ENCODE assay signal across 13 mouse cellular contexts in genomic region chr1:174643431-174644010, GRCm38 (mm10).
"Had no signal": no experiment of that assay in that cellular context is flagged by ENCODE, and none has a peak within 500 bp of the region (broad histone marks: within the 10 kb centered on the region; RNA-seq: fewer than 3 reads in every experiment).

No protein-coding gene starts in this region.

- H3K4me1 ChIP-seq: limb, embryonic 13.5 days; midbrain, embryonic 12.5 days; stomach, embryonic 15.5 days had no signal

- H3K36me3 ChIP-seq: limb, embryonic 13.5 days; stomach, embryonic 15.5 days had no signal

- H3K27ac ChIP-seq: layer of hippocampus, adult 2 months; limb, embryonic 13.5 days; liver, embryonic 14.5 days; midbrain, embryonic 12.5 days; stomach, embryonic 15.5 days had no signal

- H3K27me3 ChIP-seq: limb, embryonic 13.5 days; midbrain, embryonic 12.5 days; stomach, embryonic 15.5 days had no signal

- H3K9ac ChIP-seq: limb, embryonic 13.5 days; liver, embryonic 14.5 days; midbrain, embryonic 12.5 days; stomach, embryonic 15.5 days had no signal

- DNase-seq: kidney, adult 11 months; kidney, postnatal 10 days; kidney, postnatal 4 days; left cerebral cortex, postnatal 4 days; lung, adult 18-20 months; retina, postnatal 1 day; right cerebral cortex, postnatal 14 days; thymus, postnatal 36 days had no signal

- H3K4me2 ChIP-seq: limb, embryonic 13.5 days; midbrain, embryonic 12.5 days; stomach, embryonic 15.5 days had no signal

- H3K4me3 ChIP-seq: layer of hippocampus, adult 2 months; limb, embryonic 13.5 days; midbrain, embryonic 12.5 days; stomach, embryonic 15.5 days had no signal

- H3K9me3 ChIP-seq: limb, embryonic 13.5 days; midbrain, embryonic 12.5 days; stomach, embryonic 15.5 days had no signal
